11 mouse cellular contexts compared by ENCODE assay signal in genomic region chr11:17750345-17750744, GRCm38 (mm10).
A peak's percentile ranks its signal among the peaks of the same experiment; 100 is the strongest.
DNase-seq lines count a peak whose midpoint lies in the region; ATAC-seq and TF ChIP-seq lines count a peak whose summit lies in the region.
"Had no signal": no experiment of that assay in that cellular context is flagged by ENCODE, and none has a peak within 500 bp of the region (broad histone marks: within the 10 kb centered on the region; RNA-seq: fewer than 3 reads in every experiment).

No protein-coding gene starts in this region.

- H3K27me3 ChIP-seq in kidney, embryonic 14.5 days (ENCODE audit: control insufficient read depth, insufficient read depth, low read length), result no peaks in the 10 kb centered on the region
- no peaks in the 10 kb centered on the region for H3K27me3 ChIP-seq in forebrain, postnatal 0 days (ENCODE audit: insufficient read depth, low read length)
- no peaks in the 10 kb centered on the region for H3K27me3 ChIP-seq in midbrain, embryonic 12.5 days

- no peak for TF ChIP-seq CTCF in forebrain, postnatal 0 days (IDR thresholded peaks at IDR 0.05; ENCODE audit: low read depth)

- no peaks in the 10 kb centered on the region for H3K36me3 ChIP-seq in kidney, embryonic 14.5 days (ENCODE audit: control insufficient read depth, insufficient read depth, low read length)
- H3K36me3 ChIP-seq in forebrain, postnatal 0 days (ENCODE audit: insufficient read depth), result no peaks in the 10 kb centered on the region
- no peaks in the 10 kb centered on the region for H3K36me3 ChIP-seq in midbrain, embryonic 12.5 days

- no peak for DNase-seq in kidney, adult 11 months
- DNase-seq in embryo, embryonic 11 days, result peak; percentile 61
- no peak for DNase-seq in forebrain, postnatal 0 days
- DNase-seq in urinary bladder, postnatal 25 days (ENCODE audit: low spot score), result no peak
- no peak for DNase-seq in heart, adult 8-10 months (ENCODE audit: low spot score)
- no peak for DNase-seq in left cerebral cortex, adult 11 months (ENCODE audit: low spot score)
- DNase-seq: heart, adult 11 months; kidney, postnatal 10 days; thymus, adult 2 months had no signal

- peak; percentile 86 for ATAC-seq in kidney, embryonic 14.5 days (ENCODE audit: low FRiP score, low TSS enrichment)
- peak; percentile 23; the same call in 1 of the 2 replicates for ATAC-seq in forebrain, postnatal 0 days
- ATAC-seq in midbrain, embryonic 12.5 days (ENCODE audit: low FRiP score, low read depth), result peak; percentile 82

- no peaks in the 10 kb centered on the region for H3K4me1 ChIP-seq in kidney, embryonic 14.5 days (ENCODE audit: control insufficient read depth, insufficient read depth, low read length)
- no peaks in the 10 kb centered on the region for H3K4me1 ChIP-seq in forebrain, postnatal 0 days (ENCODE audit: insufficient read depth)
- H3K4me1 ChIP-seq in midbrain, embryonic 12.5 days, result peaks cover 6% of the 10 kb centered on the region; the same call in 1 of the 2 replicates

- 11% methylated on average over 6 of the region's 6 CpGs for WGBS in kidney, embryonic 14.5 days
- 19% methylated on average over 6 of the region's 6 CpGs for WGBS in forebrain, postnatal 0 days
- 19% methylated on average over 6 of the region's 6 CpGs for WGBS in midbrain, embryonic 12.5 days

- H3K9ac ChIP-seq in kidney, embryonic 14.5 days (ENCODE audit: low read depth, low read length), result no peak overlapping the region
- H3K9ac ChIP-seq in forebrain, postnatal 0 days, result no peak overlapping the region
- H3K9ac ChIP-seq in midbrain, embryonic 12.5 days (replicated peaks), result no peak overlapping the region

- no peak overlapping the region for H3K27ac ChIP-seq in kidney, embryonic 14.5 days (ENCODE audit: low read depth, low read length)
- H3K27ac ChIP-seq in forebrain, postnatal 0 days (ENCODE audit: low read depth, low read length), result no peak overlapping the region
- H3K27ac ChIP-seq in midbrain, embryonic 12.5 days (replicated peaks), result 0 out of 2 replicates have a peak overlapping the region, but pooled peaks have one; percentile 10

- no peak overlapping the region for H3K4me3 ChIP-seq in kidney, embryonic 14.5 days (ENCODE audit: low read length)
- H3K4me3 ChIP-seq in forebrain, postnatal 0 days (ENCODE audit: low read depth, low read length), result no peak overlapping the region
- no peak overlapping the region for H3K4me3 ChIP-seq in midbrain, embryonic 12.5 days

- H3K9me3 ChIP-seq in kidney, embryonic 14.5 days (ENCODE audit: control insufficient read depth, low read length), result no peaks in the 10 kb centered on the region
- H3K9me3 ChIP-seq in forebrain, postnatal 0 days (ENCODE audit: low read length), result no peaks in the 10 kb centered on the region
- no peaks in the 10 kb centered on the region for H3K9me3 ChIP-seq in midbrain, embryonic 12.5 days

- no peak overlapping the region for H3K4me2 ChIP-seq in kidney, embryonic 14.5 days (replicated peaks; ENCODE audit: low read depth, low read length)
- H3K4me2 ChIP-seq in forebrain, postnatal 0 days (ENCODE audit: low read depth), result no peak overlapping the region
- H3K4me2 ChIP-seq in midbrain, embryonic 12.5 days (replicated peaks), result no peak overlapping the region

Comparison
In these comparisons a context has a peak if more than half of its experiments do, and no peak if none do; other contexts are left out.
1. ATAC-seq: peak in every context shown above with its lines; median percentile 86 in kidney, embryonic 14.5 days; 82 in midbrain, embryonic 12.5 days; 23 in forebrain, postnatal 0 days.